Mouse (Mus musculus) C2C12 (cell line): ENCODE results near the gene Rnf185.

Experiments used
- CTCF ChIP-seq: IDR thresholded peaks from one replicate; pipeline ENCODE4 v1.5.1; 2011; ENCODE audit not compliant: control insufficient read depth, insufficient read depth, insufficient read length
- MAX ChIP-seq: IDR thresholded peaks from one replicate; pipeline ENCODE4 v1.6.1; 2011; ENCODE audit warnings: mild to moderate bottlenecking, control low read depth

DNA sequence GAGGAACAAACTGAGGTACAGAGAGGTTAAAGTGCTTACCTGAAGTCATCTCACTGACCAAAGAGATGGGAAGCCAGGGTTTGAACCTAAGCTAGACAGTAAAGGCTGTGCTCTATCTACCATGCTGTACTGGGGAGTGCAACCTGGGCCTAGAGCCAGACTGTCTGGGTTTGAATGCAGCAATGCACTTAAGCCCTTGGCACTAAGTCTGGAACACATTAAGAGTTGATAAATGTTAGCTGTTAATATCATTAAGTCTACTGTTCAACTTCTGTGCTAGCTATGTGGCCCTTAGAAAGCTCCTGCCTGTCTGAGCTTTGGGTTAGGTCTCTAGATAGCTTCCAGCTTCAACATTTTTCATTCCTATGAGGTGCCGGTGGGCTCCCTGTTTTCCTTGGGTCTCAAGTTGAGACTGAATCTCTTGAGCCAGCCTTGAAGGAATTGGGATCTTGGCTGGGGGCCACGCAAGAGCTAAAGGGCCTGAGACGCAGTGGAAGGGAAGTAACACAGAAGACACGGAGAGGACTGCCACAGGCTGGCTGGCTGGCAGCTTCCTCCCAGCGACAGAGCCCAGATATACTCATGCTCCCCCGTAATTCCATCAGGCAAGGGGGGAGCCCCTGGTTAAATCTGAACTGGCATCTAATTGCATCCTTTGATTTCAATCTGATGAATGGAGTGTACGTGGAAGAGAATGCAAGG lies 78.4 kb downstream of the Rnf185 start:
- TF ChIP-seq CTCF (no peak), MAX (no peak)
